Mouse (Mus musculus) T-cell, adult 2 months (primary cell): Measurements from ENCODE around the gene Aaed1.

Experiments used
- DNase-seq: peaks from one replicate; pipeline ENCODE4 v3.0.0; 2022; ENCODE audit warnings: low spot score

Aaed1 gene

DNA sequence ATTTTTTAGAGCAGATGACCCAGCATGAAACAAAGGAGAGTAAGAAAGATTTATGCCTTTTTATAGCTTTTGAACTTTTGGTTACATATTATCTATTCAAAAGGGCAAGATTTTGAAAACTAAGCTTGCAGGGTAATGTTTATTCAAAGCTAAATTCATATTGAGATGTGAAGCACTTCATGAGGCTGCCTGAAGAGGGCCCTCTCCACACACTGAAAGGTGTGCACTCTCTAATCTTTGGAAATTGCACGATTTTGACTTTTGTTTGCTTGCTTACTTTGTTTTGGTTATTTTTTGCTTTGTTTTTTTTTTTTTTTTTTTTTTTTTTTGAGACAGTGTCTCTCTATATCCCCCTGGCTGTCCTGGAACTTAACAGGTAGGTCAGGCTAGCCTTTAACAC is 62.1 kb downstream of the Aaed1 start:
- DNase-seq: peak; percentile 62

- peak; percentile 87 for DNase-seq
Measured at GRCm38 (mm10) chr13:64248775-64249524, 63.6 kb downstream of the Aaed1 start.

- DNase-seq: peak; percentile 64
Measured at GRCm38 (mm10) chr13:64248161-64248774, 64.2 kb downstream of the Aaed1 start.

DNA sequence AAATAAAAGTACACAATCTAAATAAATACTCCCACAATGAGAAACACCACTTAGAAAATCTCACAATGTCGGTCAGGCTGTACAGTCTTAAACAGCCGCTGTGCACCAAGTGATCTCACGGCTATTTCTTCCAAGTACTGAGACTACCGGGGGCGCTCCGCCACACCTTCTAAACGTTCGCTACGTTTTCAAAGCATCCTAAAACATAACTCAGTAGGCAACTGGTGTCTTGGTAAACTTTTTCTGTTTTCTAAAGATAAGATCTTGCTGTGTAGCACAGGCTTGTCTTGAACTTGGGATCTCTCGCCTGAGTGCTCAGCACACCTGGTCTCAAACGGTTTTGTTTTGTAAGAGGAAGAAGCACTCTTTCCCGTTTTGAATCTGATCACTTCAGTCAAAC is 66.4 kb downstream of the Aaed1 start:
- DNase-seq: no peak

- DNase-seq: no peak
Measured at GRCm38 (mm10) chr13:64244685-64245261, 67.7 kb downstream of the Aaed1 start.

DNA sequence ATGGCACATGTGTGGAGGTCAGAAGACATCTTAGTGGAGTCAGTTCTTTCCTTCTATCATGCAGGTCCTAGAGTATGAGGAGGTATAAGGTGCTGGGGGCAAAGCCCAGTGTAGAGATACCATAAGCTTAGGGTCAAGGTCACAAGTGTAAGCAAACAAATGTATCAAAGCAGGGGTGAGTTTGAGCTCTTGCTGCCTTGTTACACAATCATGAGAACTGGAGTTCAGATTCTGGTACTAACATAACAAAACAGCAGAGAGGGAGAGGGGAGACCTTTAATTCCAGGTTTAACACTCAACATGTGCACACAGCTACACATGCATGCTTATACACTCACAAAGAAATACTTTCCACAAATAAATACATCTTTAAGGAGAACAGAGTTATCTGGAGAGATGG is 69.8 kb downstream of the Aaed1 start:
- no peak for DNase-seq

GRCm38 (mm10) chr13:64240626-64241025 is 71.9 kb downstream of the Aaed1 start:
- no peak for DNase-seq

- DNase-seq: no peak
Measured at GRCm38 (mm10) chr13:64237681-64238157, 74.8 kb downstream of the Aaed1 start.

DNA sequence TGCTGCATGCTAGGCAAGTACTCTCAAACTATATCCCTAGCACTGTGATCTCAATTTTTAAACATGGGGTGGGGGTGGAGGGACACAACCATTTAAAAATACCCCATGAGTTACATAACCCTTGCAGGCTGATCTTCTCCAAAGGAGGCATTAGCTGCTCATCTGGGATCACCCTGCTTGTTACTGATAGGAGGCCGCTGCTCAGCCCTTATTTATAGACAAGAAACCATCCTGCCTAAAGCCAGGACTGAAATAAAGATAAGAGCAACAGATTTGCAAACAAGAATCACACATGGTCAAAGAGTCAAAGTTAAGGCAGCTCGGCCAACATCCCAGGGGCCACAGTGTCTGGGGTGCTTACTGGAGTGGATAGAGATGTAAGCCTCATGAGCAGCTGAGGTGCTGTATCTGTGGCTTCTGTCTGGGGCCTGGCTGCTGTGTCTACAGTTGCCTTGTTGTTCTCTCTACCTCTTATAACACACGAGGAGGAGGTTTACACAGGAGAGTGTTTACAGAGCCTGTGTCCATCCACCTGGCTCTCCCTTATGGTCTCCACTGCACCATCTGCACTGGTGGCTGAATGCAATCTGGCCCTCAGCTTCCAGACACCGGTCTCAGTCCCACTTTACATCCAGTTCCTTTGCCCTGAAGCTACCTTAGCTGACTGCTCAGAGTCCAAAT is 75.4 kb downstream of the Aaed1 start:
- DNase-seq: no peak

DNA sequence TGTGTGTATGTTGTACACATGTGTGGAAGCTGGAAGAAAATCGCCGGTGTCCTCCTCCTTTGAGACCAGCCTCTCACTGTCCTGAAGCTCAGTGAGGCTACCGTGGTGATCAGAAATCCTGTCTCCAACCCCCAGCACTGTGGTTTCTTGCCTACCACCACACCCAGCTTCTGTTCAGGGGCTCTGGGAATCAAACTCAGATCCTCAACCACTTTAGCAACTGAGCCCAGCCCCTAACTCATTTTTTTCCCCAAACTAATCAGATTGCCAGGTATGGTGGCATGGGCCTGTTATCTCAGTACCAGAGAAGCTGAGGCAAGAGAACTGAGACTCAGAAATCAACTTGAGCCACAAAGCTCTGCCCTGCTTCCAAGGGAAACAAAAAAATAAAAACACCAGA is 76.7 kb downstream of the Aaed1 start:
- DNase-seq: no peak

- DNase-seq: no peak
Measured at GRCm38 (mm10) chr13:64235062-64235715, 77.3 kb downstream of the Aaed1 start.

- no peak for DNase-seq
Measured at GRCm38 (mm10) chr13:64233139-64233538, 79.4 kb downstream of the Aaed1 start.

GRCm38 (mm10) chr13:64226725-64227124 is 85.8 kb downstream of the Aaed1 start:
- DNase-seq: no peak

DNA sequence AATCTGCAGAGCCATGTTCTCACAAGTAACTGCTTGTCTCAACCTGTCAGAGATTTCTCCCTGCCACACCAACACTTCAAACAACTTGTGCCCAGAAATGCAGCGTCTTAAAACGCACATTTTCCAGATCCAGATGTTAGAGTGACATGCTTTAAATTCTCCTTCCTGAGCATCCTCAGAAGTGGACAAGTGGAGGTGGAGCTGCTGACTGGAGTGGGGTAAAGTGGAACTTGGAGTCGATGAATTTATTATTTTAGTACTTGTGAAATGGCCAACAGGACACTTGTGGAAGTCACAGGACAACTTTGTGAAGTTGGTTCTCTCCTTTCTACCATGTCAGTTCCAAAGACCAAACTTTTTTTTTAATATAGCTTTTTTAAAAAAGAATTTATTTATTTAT is 86.8 kb downstream of the Aaed1 start:
- DNase-seq: no peak
